Mouse (Mus musculus) hindbrain, embryonic 11.5 days (tissue): ENCODE data around the gene Il1rap. TPM values are rescaled to one million over a fixed set of nuclear protein-coding genes. Genes with fewer than 3 reads are reported as not detected.

Source experiments
- ATAC-seq: fragments of 200-750 bp; cut with Nextera tagmentation; 2 replicates; pipeline ENCODE4 v1.8.0; 2017; ENCODE audit warnings: mild to moderate bottlenecking, moderate TSS enrichment, moderate library complexity; ENCODE audit not compliant: low FRiP score
- DNase-seq: peaks from one replicate; pipeline ENCODE4 v3.0.0-alpha.2; 2015; ENCODE audit warnings: low spot score
- H3K27ac ChIP-seq: fragments of 300-500 bp; sonication (generic); 2 replicates; pipeline ENCODE4 v1.5.1; 2014; ENCODE audit warnings: mild to moderate bottlenecking, low read depth, low read length
- H3K27me3 ChIP-seq: fragments of 300-500 bp; sonication (generic); 2 replicates; pipeline ENCODE4 v1.6.1; 2014; ENCODE audit warnings: mild to moderate bottlenecking, low read length, moderate library complexity, mixed read lengths; ENCODE audit not compliant: control insufficient read depth, insufficient read depth
- H3K36me3 ChIP-seq: fragments of 300-500 bp; sonication (generic); 2 replicates; pipeline ENCODE4 v1.6.1; 2014; ENCODE audit warnings: mild to moderate bottlenecking, low read length, moderate library complexity, mixed read lengths; ENCODE audit not compliant: control insufficient read depth, insufficient read depth
- H3K4me1 ChIP-seq: fragments of 300-500 bp; sonication (generic); replicated peaks from 2 replicates; pipeline ENCODE4 v1.6.1; 2014; ENCODE audit warnings: low read length, mixed read lengths; ENCODE audit not compliant: control insufficient read depth, insufficient read depth
- H3K4me2 ChIP-seq: fragments of 300-500 bp; sonication (generic); replicated peaks from 2 replicates; pipeline ENCODE4 v1.6.1; 2014; ENCODE audit warnings: mild to moderate bottlenecking, low read depth, low read length
- H3K4me3 ChIP-seq: fragments of 300-500 bp; sonication (generic); 2 replicates; pipeline ENCODE4 v1.5.1; 2014; ENCODE audit warnings: low read depth, low read length
- H3K9ac ChIP-seq: fragments of 300-500 bp; sonication (generic); 2 replicates; pipeline ENCODE4 v1.6.1; 2014; ENCODE audit warnings: low read depth, low read length
- H3K9me3 ChIP-seq: fragments of 300-500 bp; sonication (generic); 2 replicates; pipeline ENCODE4 v1.6.1; 2016; ENCODE audit warnings: low read length; ENCODE audit not compliant: control insufficient read depth
- WGBS: fragments of 180-500 bp; shearing (Covaris S2); extraction: QIAGEN DNeasy Blood & Tissue Kit; methylation state at CpG from one replicate; pipeline ENCODE4 v1.1.7; 2014; 5-methylcytosine and 5-hydroxymethylcytosine counted together
- polyA plus RNA-seq: library from polyadenylated mRNA; unstranded; fragments of >200 nt; fragmentation: Nextera tagmentation; extraction: Ambion mirVana; gene quantifications from 2 replicates; pipeline ENCODE4 v1.2.1, GENCODE M21; 2014

Il1rap gene
- polyA plus RNA-seq, 1 experiment from 2014 or later, result 5.4 TPM

DNA sequence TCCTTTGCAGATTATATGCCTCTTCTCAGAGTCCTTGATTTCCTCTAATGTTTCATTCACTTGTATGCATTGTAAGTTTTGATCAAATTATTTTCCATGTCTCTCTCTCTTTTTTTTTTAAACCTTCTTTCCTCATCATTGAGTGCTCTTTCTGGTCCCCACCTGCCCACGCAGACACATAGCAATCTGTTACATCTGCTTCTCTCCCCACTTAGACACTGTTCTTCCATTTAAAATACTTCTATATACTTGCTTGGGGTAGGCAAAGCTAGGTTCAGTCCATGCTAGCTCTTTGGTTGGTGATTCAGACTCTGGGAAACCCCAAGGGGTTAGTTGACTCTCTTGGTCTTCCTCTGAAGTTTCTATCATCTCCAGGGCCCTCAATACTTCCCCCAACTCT lies 20.0 kb downstream of the Il1rap start:
- Histone ChIP-seq H3K27me3 (no peaks in the 10 kb centered on the region), H3K9ac (no peak overlapping the region), H3K36me3 (no peaks in the 10 kb centered on the region), H3K4me3 (no peak overlapping the region), H3K4me2 (no peak overlapping the region), H3K9me3 (no peaks in the 10 kb centered on the region), H3K4me1 (no peaks in the 10 kb centered on the region), H3K27ac (no peak overlapping the region)
- 88% methylated on average over 1 of the region's 1 CpGs for WGBS
- DNase-seq (no peak), ATAC-seq (no peak)

DNA sequence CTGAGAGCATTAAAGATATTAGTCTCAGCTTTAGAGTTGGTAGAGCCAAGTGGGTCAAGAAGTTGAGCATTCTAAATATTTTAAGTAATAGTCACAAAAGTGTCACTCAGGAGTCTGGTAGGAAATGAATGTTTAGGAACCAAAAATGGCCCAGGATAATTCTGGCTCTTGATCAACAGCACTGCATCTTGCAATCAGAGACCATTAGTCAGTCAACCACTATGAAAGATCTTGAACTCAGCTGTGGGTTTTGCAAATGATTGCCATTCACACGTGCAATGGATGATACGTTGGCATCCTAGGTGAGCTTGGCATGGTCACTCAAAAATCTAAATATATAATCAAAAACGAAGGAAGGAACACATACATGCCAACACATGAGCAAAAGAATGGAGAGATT lies 23.1 kb downstream of the Il1rap start:
- Histone ChIP-seq H3K27me3 (no peaks in the 10 kb centered on the region), H3K9ac (no peak overlapping the region), H3K9me3 (no peaks in the 10 kb centered on the region), H3K4me3 (no peak overlapping the region), H3K4me2 (no peak overlapping the region), H3K36me3 (no peaks in the 10 kb centered on the region), H3K27ac (no peak overlapping the region), H3K4me1 (no peaks in the 10 kb centered on the region)
- no peak for ATAC-seq
- no peak for DNase-seq
- 89% methylated on average over 3 of the region's 3 CpGs for WGBS

DNA sequence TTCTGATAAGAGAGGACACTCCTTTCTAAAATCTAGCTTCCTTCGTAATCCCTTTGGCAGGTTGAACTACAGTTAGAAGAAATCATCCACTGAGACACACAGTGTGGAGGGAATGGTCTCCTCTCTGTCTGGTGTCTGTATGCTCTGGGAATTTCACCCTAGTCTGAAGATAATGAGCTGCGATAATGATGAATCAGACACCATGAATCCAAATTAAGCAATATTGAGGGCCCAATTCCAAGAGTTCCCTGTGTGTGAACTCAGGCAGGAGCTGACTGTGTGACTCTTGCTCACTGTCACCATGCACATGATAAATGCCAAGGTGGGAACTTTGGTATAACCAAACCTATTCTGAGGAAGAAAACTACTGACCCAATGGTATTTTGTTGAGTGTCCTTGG lies 26.5 kb downstream of the Il1rap start:
- H3K4me2 ChIP-seq, result no peak overlapping the region

GRCm38 (mm10) chr16:26610508-26610907 lies 29.0 kb downstream of the Il1rap start:
- Histone ChIP-seq H3K4me1 (no peaks in the 10 kb centered on the region), H3K27me3 (no peaks in the 10 kb centered on the region), H3K9ac (no peak overlapping the region), H3K9me3 (no peaks in the 10 kb centered on the region), H3K36me3 (no peaks in the 10 kb centered on the region), H3K27ac (no peak overlapping the region), H3K4me3 (no peak overlapping the region), H3K4me2 (no peak overlapping the region)
- no peak for DNase-seq
- ATAC-seq, result no peak
- 76% methylated on average over 1 of the region's 1 CpGs for WGBS

More for the DNA sequence above, 26.5 kb downstream of the Il1rap start:
- Histone ChIP-seq H3K9ac (no peak overlapping the region), H3K27ac (no peak overlapping the region), H3K4me1 (no peaks in the 10 kb centered on the region), H3K9me3 (no peaks in the 10 kb centered on the region), H3K4me3 (no peak overlapping the region), H3K36me3 (no peaks in the 10 kb centered on the region), H3K27me3 (no peaks in the 10 kb centered on the region)
- WGBS, result 89% methylated on average over 2 of the region's 2 CpGs
- no peak for ATAC-seq
- no peak for DNase-seq

- Histone ChIP-seq H3K4me3 (no peak overlapping the region), H3K36me3 (no peaks in the 10 kb centered on the region), H3K4me2 (no peak overlapping the region), H3K27ac (no peak overlapping the region), H3K4me1 (no peaks in the 10 kb centered on the region), H3K9ac (no peak overlapping the region), H3K27me3 (no peaks in the 10 kb centered on the region), H3K9me3 (no peaks in the 10 kb centered on the region)
- DNase-seq (no peak), ATAC-seq (no peak)
- WGBS, result 88% methylated on average over 10 of the region's 10 CpGs
These were observed 31.2 kb downstream of the Il1rap start for GRCm38 (mm10) chr16:26612499-26613220.

GRCm38 (mm10) chr16:26623141-26623540 lies 41.6 kb downstream of the Il1rap start:
- Histone ChIP-seq H3K4me3 (no peak overlapping the region), H3K27me3 (no peaks in the 10 kb centered on the region), H3K9ac (no peak overlapping the region), H3K4me2 (no peak overlapping the region), H3K9me3 (no peaks in the 10 kb centered on the region), H3K27ac (no peak overlapping the region), H3K36me3 (no peaks in the 10 kb centered on the region), H3K4me1 (no peaks in the 10 kb centered on the region)
- WGBS, result 91% methylated on average over 1 of the region's 1 CpGs
- DNase-seq, result no peak
- ATAC-seq, result no peak

DNA sequence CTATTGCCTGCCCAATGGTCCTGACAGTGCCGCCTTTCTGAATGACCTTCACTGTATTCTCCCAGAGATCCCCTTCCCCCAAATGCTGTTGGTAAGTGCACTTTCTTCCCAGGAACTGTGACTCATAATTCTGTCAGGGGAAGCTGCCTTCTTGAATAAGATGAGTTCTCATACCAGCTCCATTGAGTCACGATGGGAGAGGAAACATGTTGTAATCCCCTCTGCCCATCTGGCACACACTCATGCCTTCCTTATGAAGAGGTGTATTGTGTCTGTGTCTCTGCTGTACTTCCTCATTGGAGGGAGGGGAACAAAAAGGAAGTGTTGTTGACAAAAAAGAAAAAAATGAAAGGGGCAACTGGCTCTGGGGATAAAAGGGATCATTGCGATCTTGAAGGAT lies 44.6 kb downstream of the Il1rap start:
- 83% methylated on average over 3 of the region's 3 CpGs for WGBS
- Histone ChIP-seq H3K4me1 (no peaks in the 10 kb centered on the region), H3K27me3 (no peaks in the 10 kb centered on the region), H3K36me3 (no peaks in the 10 kb centered on the region), H3K4me3 (no peak overlapping the region), H3K27ac (no peak overlapping the region), H3K9me3 (no peaks in the 10 kb centered on the region), H3K4me2 (no peak overlapping the region), H3K9ac (no peak overlapping the region)
- ATAC-seq, result no peak
- no peak for DNase-seq

DNA sequence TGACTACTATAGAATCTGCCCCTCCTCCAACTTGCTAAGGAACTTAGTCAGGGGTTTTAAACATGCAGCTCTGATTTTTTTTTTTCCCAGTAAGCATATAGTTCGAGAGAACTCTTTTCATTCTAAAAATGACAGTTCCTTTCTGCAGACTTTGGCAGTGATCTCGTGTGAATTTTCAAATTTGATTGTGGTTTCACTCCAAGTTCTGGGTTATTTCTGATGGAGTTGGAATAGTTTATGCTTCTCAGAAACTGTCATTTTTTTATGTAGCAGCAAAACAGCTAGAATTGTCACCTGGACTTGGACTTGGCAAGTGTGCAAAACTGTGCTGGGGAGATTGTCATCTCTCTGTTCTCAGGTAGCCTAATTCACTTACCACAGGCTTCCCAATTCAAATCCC lies 53.3 kb downstream of the Il1rap start:
- WGBS, result 76% methylated on average over 2 of the region's 2 CpGs
- ATAC-seq (no peak), DNase-seq (no peak)

DNA sequence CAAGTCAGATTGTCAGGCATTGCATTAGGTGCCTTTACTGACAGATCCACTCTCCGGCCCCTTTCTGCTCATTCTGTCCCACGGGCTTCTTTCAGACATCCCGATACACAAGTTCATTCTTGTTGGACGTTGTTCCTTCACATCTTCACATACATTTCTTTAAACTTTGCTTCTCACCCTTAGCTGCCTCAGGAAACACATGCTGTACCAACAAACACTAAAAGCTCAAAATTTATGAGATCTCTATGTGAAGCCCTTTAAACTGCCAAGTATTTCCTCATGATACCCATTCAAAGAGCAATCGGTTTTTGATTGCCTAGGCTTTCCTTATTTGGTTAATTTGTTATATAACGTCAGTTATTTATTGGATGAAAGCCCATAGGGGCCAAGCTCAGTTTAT lies 61.6 kb downstream of the Il1rap start:
- H3K4me3 ChIP-seq, result no peak overlapping the region
- H3K36me3 ChIP-seq, result no peaks in the 10 kb centered on the region
- ATAC-seq (no peak), DNase-seq (no peak)
- no peak overlapping the region for H3K4me2 ChIP-seq
- H3K27me3 ChIP-seq, result no peaks in the 10 kb centered on the region
- 86% methylated on average over 6 of the region's 6 CpGs for WGBS
- H3K4me1 ChIP-seq, result no peaks in the 10 kb centered on the region
- no peaks in the 10 kb centered on the region for H3K9me3 ChIP-seq
- no peak overlapping the region for H3K27ac ChIP-seq
- H3K9ac ChIP-seq, result no peak overlapping the region

More for the DNA sequence above, 53.3 kb downstream of the Il1rap start:
- Histone ChIP-seq H3K4me3 (no peak overlapping the region), H3K4me1 (no peaks in the 10 kb centered on the region), H3K9me3 (no peaks in the 10 kb centered on the region), H3K4me2 (no peak overlapping the region), H3K27me3 (no peaks in the 10 kb centered on the region), H3K36me3 (no peaks in the 10 kb centered on the region), H3K9ac (no peak overlapping the region), H3K27ac (no peak overlapping the region)
